In the genomic region with DNA sequence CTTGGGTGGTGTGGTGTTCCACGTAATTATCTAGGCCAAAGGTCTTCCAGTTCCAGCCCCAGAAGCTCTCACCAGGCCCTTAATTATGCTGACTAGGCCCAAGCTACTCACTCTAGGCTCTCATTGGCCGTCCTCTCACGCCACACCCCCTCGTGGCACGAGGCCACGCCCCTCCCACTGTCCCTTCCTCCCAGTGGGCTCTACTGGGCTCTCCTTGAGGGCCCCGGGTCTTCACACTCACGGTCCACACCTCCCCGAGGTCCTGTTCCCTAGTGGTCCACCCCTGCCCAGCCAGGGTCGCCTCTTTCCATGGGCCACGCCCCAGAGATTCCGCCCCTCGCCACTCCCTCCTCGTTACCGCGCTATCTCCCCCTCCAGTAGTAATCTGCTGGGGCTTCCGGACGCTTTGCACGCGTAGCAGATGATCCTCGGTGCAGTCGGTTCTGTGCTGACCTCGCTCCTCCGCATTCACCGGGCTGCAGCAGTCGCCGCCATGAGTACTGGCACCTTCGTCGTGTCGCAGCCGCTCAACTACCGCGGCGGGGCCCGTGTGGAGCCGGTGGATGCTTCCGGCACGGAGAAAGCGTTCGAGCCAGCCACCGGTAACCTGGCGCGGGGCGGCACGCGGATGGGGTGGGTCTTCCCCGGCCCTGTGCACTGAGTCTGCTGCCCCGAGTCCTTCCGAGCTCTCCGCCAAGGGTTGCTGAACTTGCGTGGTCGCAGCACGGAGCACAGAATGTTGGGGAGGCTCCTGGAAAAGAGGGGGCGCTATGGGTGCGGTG, we compare ENCODE assay signal across 8 mouse cellular contexts. TPM values are rescaled to one million over a fixed set of nuclear protein-coding genes. Genes with fewer than 3 reads are reported as not detected.
DNase-seq lines count a peak whose midpoint lies in the region; ATAC-seq and TF ChIP-seq lines count a peak whose summit lies in the region.

Aldh9a1 (plus strand) TSS at position 177 of the 782 bp plus-strand sequence.

- peak; percentile 93 for ATAC-seq in embryonic facial prominence, embryonic 13.5 days (ENCODE audit: insufficient number of reproducible peaks, insufficient read depth, low FRiP score, low TSS enrichment, low read depth)
- ATAC-seq in limb, embryonic 12.5 days (ENCODE audit: insufficient number of reproducible peaks, insufficient read depth, low FRiP score, low TSS enrichment, low read depth) = peak; percentile 96
- peak; percentile 98 for ATAC-seq in midbrain, embryonic 15.5 days (replicated peaks)

- TF ChIP-seq POLR2A in kidney, adult 2 months (IDR thresholded peaks at IDR 0.05; ENCODE audit: low read depth, low read length) = peak; percentile 64
- peak; percentile 41 for TF ChIP-seq POLR2A in spleen, adult 2 months (IDR thresholded peaks at IDR 0.05; ENCODE audit: low read depth, low read length)

- no peak for TF ChIP-seq CTCF in kidney, adult 2 months (conservative IDR thresholded peaks at IDR 0.05; ENCODE audit: insufficient read depth, insufficient read length, low read depth, low read length)
- no peak for TF ChIP-seq CTCF in spleen, adult 2 months (IDR thresholded peaks at IDR 0.05; ENCODE audit: extremely low read depth, insufficient read depth, insufficient read length, insufficient replicate concordance)

- WGBS in embryonic facial prominence, embryonic 13.5 days = under 1% methylated on average over 55 of the region's 55 CpGs
- under 1% methylated on average over 55 of the region's 55 CpGs for WGBS in kidney, adult 2 months
- WGBS in limb, embryonic 12.5 days = under 1% methylated on average over 55 of the region's 55 CpGs
- WGBS in midbrain, embryonic 15.5 days = under 1% methylated on average over 54 of the region's 55 CpGs
- WGBS in spleen, adult 2 months = under 1% methylated on average over 55 of the region's 55 CpGs

- peak within 1 kb of the TSS; percentile 76 for H3K4me3 ChIP-seq in embryonic facial prominence, embryonic 13.5 days
- H3K4me3 ChIP-seq in kidney, adult 2 months (ENCODE audit: insufficient read depth, low read depth, low read length) = peak within 1 kb of the TSS; percentile 88
- peak within 1 kb of the TSS; percentile 69 for H3K4me3 ChIP-seq in limb, embryonic 12.5 days (replicated peaks)
- H3K4me3 ChIP-seq in midbrain, embryonic 15.5 days = peak within 1 kb of the TSS; percentile 81
- peak within 1 kb of the TSS; percentile 87 for H3K4me3 ChIP-seq in spleen, adult 2 months (ENCODE audit: extremely low read depth, insufficient read depth, insufficient read length)

- H3K4me2 ChIP-seq in embryonic facial prominence, embryonic 13.5 days = peak within 1 kb of the TSS; percentile 76
- H3K4me2 ChIP-seq in limb, embryonic 12.5 days = peak within 1 kb of the TSS; percentile 86
- peak within 1 kb of the TSS; percentile 84 for H3K4me2 ChIP-seq in midbrain, embryonic 15.5 days

- peaks cover 15% of the 10 kb centered on the region for H3K36me3 ChIP-seq in embryonic facial prominence, embryonic 13.5 days
- H3K36me3 ChIP-seq in kidney, adult 2 months (ENCODE audit: control insufficient read depth, insufficient read depth, low read length) = peaks cover 4% of the 10 kb centered on the region
- H3K36me3 ChIP-seq in limb, embryonic 12.5 days = peaks cover 9% of the 10 kb centered on the region
- H3K36me3 ChIP-seq in midbrain, embryonic 15.5 days (replicated peaks) = 0 out of 2 replicates have a peak, but pooled peaks cover under 1% of the 10 kb centered on the region
- H3K36me3 ChIP-seq in spleen, adult 2 months (ENCODE audit: control insufficient read depth, insufficient read depth, low read length) = peaks cover 13% of the 10 kb centered on the region

- peak; percentile 96 for DNase-seq in 3134 (ENCODE audit: extremely low read depth, insufficient read length, low spot score)
- DNase-seq in adrenal gland, postnatal 36 days = peak; percentile 88 to 94
- DNase-seq in heart, adult 18-20 months = peak; percentile 95 to 97
- peak; percentile 97 for DNase-seq in kidney, adult 2 months
- DNase-seq in spleen, adult 2 months (ENCODE audit: low read depth in 1 of 2, low spot score in 2 of 2) = peak; percentile 59 to 74

- H3K27me3 ChIP-seq in embryonic facial prominence, embryonic 13.5 days = no peaks in the 10 kb centered on the region
- no peaks in the 10 kb centered on the region for H3K27me3 ChIP-seq in kidney, adult 2 months (replicated peaks; ENCODE audit: control insufficient read depth, insufficient read depth, low read length)
- no peaks in the 10 kb centered on the region for H3K27me3 ChIP-seq in limb, embryonic 12.5 days
- H3K27me3 ChIP-seq in midbrain, embryonic 15.5 days (replicated peaks) = no peaks in the 10 kb centered on the region
- H3K27me3 ChIP-seq in spleen, adult 2 months (ENCODE audit: control insufficient read depth, insufficient read depth, low read length) = no peaks in the 10 kb centered on the region

- H3K4me1 ChIP-seq in embryonic facial prominence, embryonic 13.5 days = 0 out of 2 replicates have a peak, but pooled peaks cover 7% of the 10 kb centered on the region
- H3K4me1 ChIP-seq in kidney, adult 2 months (ENCODE audit: control insufficient read depth, insufficient read depth, low read length) = no peaks in the 10 kb centered on the region
- H3K4me1 ChIP-seq in limb, embryonic 12.5 days (replicated peaks) = peaks cover 7% of the 10 kb centered on the region; the same call in 1 of the 2 replicates
- peaks cover 12% of the 10 kb centered on the region; the same call in 1 of the 2 replicates for H3K4me1 ChIP-seq in midbrain, embryonic 15.5 days
- no peaks in the 10 kb centered on the region; the same call in 1 of the 2 replicates for H3K4me1 ChIP-seq in spleen, adult 2 months (ENCODE audit: control insufficient read depth, insufficient read depth, insufficient read length)

- no peaks in the 10 kb centered on the region for H3K9me3 ChIP-seq in embryonic facial prominence, embryonic 13.5 days
- H3K9me3 ChIP-seq in limb, embryonic 12.5 days = no peaks in the 10 kb centered on the region
- H3K9me3 ChIP-seq in midbrain, embryonic 15.5 days = no peaks in the 10 kb centered on the region

- H3K9ac ChIP-seq in embryonic facial prominence, embryonic 13.5 days = peak within 1 kb of the TSS; percentile 83
- H3K9ac ChIP-seq in limb, embryonic 12.5 days (replicated peaks) = peak within 1 kb of the TSS; percentile 73
- H3K9ac ChIP-seq in midbrain, embryonic 15.5 days = peak within 1 kb of the TSS; percentile 77

- peak within 1 kb of the TSS; percentile 87 for H3K27ac ChIP-seq in embryonic facial prominence, embryonic 13.5 days
- H3K27ac ChIP-seq in kidney, adult 2 months (ENCODE audit: insufficient read depth, low read depth, low read length) = peak within 1 kb of the TSS; percentile 92
- H3K27ac ChIP-seq in limb, embryonic 12.5 days = peak within 1 kb of the TSS; percentile 80
- peak within 1 kb of the TSS; percentile 82 for H3K27ac ChIP-seq in midbrain, embryonic 15.5 days
- peak within 1 kb of the TSS; percentile 94 for H3K27ac ChIP-seq in spleen, adult 2 months (ENCODE audit: insufficient read depth, low read length)

RNA-seq across cellular contexts. Expression of gene Aldh9a1, which starts in this region (rescaled TPM):
- total RNA-seq in adrenal gland, postnatal 36 days (2021) = 10 to 100 TPM; 63.5 to 87.4 TPM
- 57.6 and 59.9 TPM in 2 replicates for polyA plus RNA-seq in embryonic facial prominence, embryonic 13.5 days (2015; fragmentation: Nextera tagmentation; extraction: Ambion mirVana)
- 10 to 100 TPM; 17.8 to 20.8 TPM for total RNA-seq in heart, adult 18-20 months (2021)
- 150 and 171 TPM in 2 replicates for polyA plus RNA-seq in kidney, adult 2 months (2012; rRNA removed)
- 42.3 and 43.9 TPM in 2 replicates for polyA plus RNA-seq in limb, embryonic 12.5 days (2016; fragmentation: Nextera tagmentation; extraction: Ambion mirVana)
- 33.4 and 37.1 TPM in 2 replicates for polyA plus RNA-seq in midbrain, embryonic 15.5 days (2015; fragmentation: Nextera tagmentation; extraction: Ambion mirVana)
- 14.6 and 16.6 TPM in 2 replicates for polyA plus RNA-seq in spleen, adult 2 months (2012; rRNA removed)

Comparison
In these comparisons a context has a peak if more than half of its experiments do, and no peak if none do; other contexts are left out.
1. Peak in every context shown above with its lines: DNase-seq, ATAC-seq, H3K4me3 ChIP-seq and H3K27ac ChIP-seq.